Mouse (Mus musculus) CH12.LX (cell line): ENCODE data around the gene Cuedc2. TPM values are rescaled to one million over a fixed set of nuclear protein-coding genes. Genes with fewer than 3 reads are reported as not detected.

Experiments used
- DNase-seq: peaks from one replicate; pipeline ENCODE4 v3.0.0-alpha.2; 2013; ENCODE audit errors: extremely low read depth
- H3K27ac ChIP-seq: 2 replicates; pipeline ENCODE4 v1.5.1; 2012; ENCODE audit warnings: low read depth, mild to moderate bottlenecking, control low read depth, moderate library complexity; ENCODE audit not compliant: insufficient read depth
- H3K27me3 ChIP-seq: replicated peaks from 2 replicates; pipeline ENCODE3; 2012; ENCODE audit warnings: inconsistent platforms
- H3K36me3 ChIP-seq, 2 experiments: replicated peaks in 1 of 2; 2 replicates each; pipeline versions ENCODE3 to v1.6.1; 2012; ENCODE audit warnings: inconsistent platforms in 1 of 2, low read length in 1 of 2, mild to moderate bottlenecking in 1 of 2, mixed read lengths in 1 of 2, moderate library complexity in 1 of 2; ENCODE audit not compliant: control insufficient read depth in 1 of 2, insufficient read depth in 1 of 2
- H3K4me1 ChIP-seq, 2 experiments: 2 replicates each; pipeline ENCODE4 v1.6.1; 2012; ENCODE audit warnings: inconsistent platforms in 1 of 2, moderate library complexity in 1 of 2; ENCODE audit not compliant: insufficient read depth in 2 of 2, control insufficient read depth in 1 of 2
- H3K4me2 ChIP-seq: 2 replicates; pipeline ENCODE4 v1.6.1; 2012; ENCODE audit warnings: low read depth, mild to moderate bottlenecking, control low read depth; ENCODE audit not compliant: poor library complexity, insufficient read depth, severe bottlenecking
- H3K4me3 ChIP-seq, 3 experiments: fragments of 150-350 bp in 1 of 3; sonication (generic) in 1 of 3; replicated peaks in 1 of 3; 2 replicates each; pipeline versions ENCODE3 to v1.5.1; 2011 to 2012; ENCODE audit warnings: low read depth in 2 of 3, low read length in 2 of 3, mild to moderate bottlenecking in 2 of 3, moderate library complexity in 2 of 3, control low read depth in 1 of 3, improper control_type of control experiment in 1 of 3, inconsistent platforms in 1 of 3, mixed read lengths in 1 of 3; ENCODE audit not compliant: poor library complexity in 1 of 3
- H3K79me2 ChIP-seq: replicated peaks from 2 replicates; pipeline ENCODE4 v1.6.1; 2012; ENCODE audit warnings: mild to moderate bottlenecking, moderate library complexity; ENCODE audit not compliant: control insufficient read depth, poor library complexity, insufficient read depth, severe bottlenecking; ENCODE audit errors: extremely low read depth
- H3K9ac ChIP-seq: 2 replicates; pipeline ENCODE4 v1.6.1; 2012; ENCODE audit warnings: low read depth, mild to moderate bottlenecking, control low read depth, moderate library complexity; ENCODE audit not compliant: insufficient read depth
- H3K9me3 ChIP-seq: replicated peaks from 2 replicates; pipeline ENCODE3; 2012; ENCODE audit warnings: low read length, inconsistent platforms, mixed read lengths
- BHLHE40 ChIP-seq: IDR thresholded peaks from 2 replicates; pipeline ENCODE4 v1.6.1; 2011; ENCODE audit warnings: mild to moderate bottlenecking, low read depth, low read length, improper control_type of control experiment
- CHD1 ChIP-seq: IDR thresholded peaks from 2 replicates; pipeline ENCODE4 v1.6.1; 2012; ENCODE audit warnings: low read depth, low read length, improper control_type of control experiment, inconsistent platforms
- CHD2 ChIP-seq: IDR thresholded peaks from 2 replicates; pipeline ENCODE4 v1.6.1; 2011; ENCODE audit warnings: low read length, improper control_type of control experiment
- E2F4 ChIP-seq: IDR thresholded peaks from 2 replicates; pipeline ENCODE4 v1.6.1; 2011; ENCODE audit warnings: low read depth, low read length, improper control_type of control experiment; ENCODE audit not compliant: insufficient replicate concordance
- ETS1 ChIP-seq: conservative IDR thresholded peaks from 2 replicates; pipeline ENCODE4 v1.6.1; 2012; ENCODE audit warnings: low read depth, mild to moderate bottlenecking, inconsistent platforms, low read length, improper control_type of control experiment, moderate library complexity
- HCFC1 ChIP-seq: IDR thresholded peaks from 2 replicates; pipeline ENCODE4 v1.6.1; 2012; ENCODE audit warnings: low read depth, mild to moderate bottlenecking, inconsistent platforms, low read length, improper control_type of control experiment
- JUN ChIP-seq: IDR thresholded peaks from 2 replicates; pipeline ENCODE4 v1.6.1; 2011; ENCODE audit warnings: low read depth, mild to moderate bottlenecking, low read length, improper control_type of control experiment, moderate library complexity; ENCODE audit not compliant: insufficient read depth
- JUND ChIP-seq: conservative IDR thresholded peaks from 2 replicates; pipeline ENCODE4 v1.6.1; 2011; ENCODE audit warnings: low read depth, low read length, improper control_type of control experiment
- KAT2A ChIP-seq: IDR thresholded peaks from 2 replicates; pipeline ENCODE4 v1.6.1; 2012; ENCODE audit warnings: low read length, improper control_type of control experiment, inconsistent platforms; ENCODE audit not compliant: insufficient replicate concordance
- MAFK ChIP-seq: IDR thresholded peaks from 2 replicates; pipeline ENCODE4 v1.6.1; 2011; ENCODE audit warnings: low read length, improper control_type of control experiment; ENCODE audit not compliant: insufficient replicate concordance
- MAX ChIP-seq: IDR thresholded peaks from 2 replicates; pipeline ENCODE4 v1.6.1; 2011; ENCODE audit warnings: low read length, improper control_type of control experiment
- MAZ ChIP-seq: IDR thresholded peaks from 2 replicates; pipeline ENCODE4 v1.6.1; 2012; ENCODE audit warnings: low read depth, mild to moderate bottlenecking, inconsistent platforms, low read length, improper control_type of control experiment, moderate library complexity
- MEF2A ChIP-seq: IDR thresholded peaks from 2 replicates; pipeline ENCODE4 v1.6.1; 2014; ENCODE audit warnings: low read depth, mild to moderate bottlenecking, inconsistent platforms, low read length, improper control_type of control experiment, borderline replicate concordance
- MYC ChIP-seq: IDR thresholded peaks from 2 replicates; pipeline ENCODE4 v1.6.1; 2011; ENCODE audit warnings: low read depth, mild to moderate bottlenecking, improper control_type of control experiment, low read length
- NRF1 ChIP-seq: IDR thresholded peaks from 2 replicates; pipeline ENCODE4 v1.6.1; 2014; ENCODE audit warnings: low read depth, mild to moderate bottlenecking, inconsistent platforms, low read length, improper control_type of control experiment, moderate library complexity
- PAX5 ChIP-seq: IDR thresholded peaks from 2 replicates; pipeline ENCODE4 v1.6.1; 2012; ENCODE audit warnings: low read length, inconsistent platforms, mixed read lengths
- POLR2AphosphoS2 ChIP-seq: IDR thresholded peaks from 2 replicates; pipeline ENCODE4 v1.6.1; 2011; ENCODE audit warnings: low read depth, low read length, improper control_type of control experiment
- SIN3A ChIP-seq: IDR thresholded peaks from 2 replicates; pipeline ENCODE4 v1.6.1; 2012; ENCODE audit warnings: low read length, improper control_type of control experiment, inconsistent platforms
- UBTF ChIP-seq: IDR thresholded peaks from 2 replicates; pipeline ENCODE4 v1.6.1; 2012; ENCODE audit warnings: low read depth, mild to moderate bottlenecking, inconsistent platforms, low read length, improper control_type of control experiment, moderate library complexity
- USF2 ChIP-seq: conservative IDR thresholded peaks from 2 replicates; pipeline ENCODE4 v1.6.1; 2011; ENCODE audit warnings: low read depth, low read length, improper control_type of control experiment
- ZC3H11A ChIP-seq: IDR thresholded peaks from 2 replicates; pipeline ENCODE4 v1.6.1; 2012; ENCODE audit warnings: low read depth, mild to moderate bottlenecking, inconsistent platforms, low read length, improper control_type of control experiment
- ZMIZ1 ChIP-seq: IDR thresholded peaks from 2 replicates; pipeline ENCODE4 v1.6.1; 2012; ENCODE audit warnings: low read depth, mild to moderate bottlenecking, inconsistent platforms, low read length, improper control_type of control experiment
- ZNF384 ChIP-seq: IDR thresholded peaks from 2 replicates; pipeline ENCODE4 v1.6.1; 2012; ENCODE audit warnings: low read depth, low read length, improper control_type of control experiment, inconsistent platforms
- dilution Hi-C: fragments of 300-500 bp; cut with MboI; formaldehyde crosslinking; loops from 2 replicates; pipeline ENCODE4 v1.14.3; 2020; ENCODE audit warnings: low sequenced_read_pairs; ENCODE audit not compliant: extremely low pct_unique_long_range_greater_than_20kb, extremely low pct_ligation_motif_present
- in situ Hi-C: fragments of 300-500 bp; cut with MboI; formaldehyde crosslinking; loops from 3 replicates; pipeline ENCODE4 v1.14.3; 2019; ENCODE audit warnings: low sequenced_read_pairs, low pct_ligation_motif_present, low pct_unique_long_range_greater_than_20kb, mixed read lengths
- polyA plus RNA-seq: library from polyadenylated mRNA; unstranded; fragments of >175 nt; gene quantifications from 2 replicates; pipeline ENCODE4 v1.2.1, GENCODE M21; 2012; ENCODE audit warnings: low read depth; ENCODE audit not compliant: insufficient read length
- total RNA-seq, 2 experiments: library from RNA; depleted of rRNA; stranded (reverse); fragments of 300-350 nt in 1 of 2; fragments of >200 nt in 1 of 2; gene quantifications; 2 replicates each; pipeline ENCODE4 v1.2.3; 2012 to 2014

The Cuedc2 gene
- total and polyA plus RNA-seq, 3 experiments, result 94.4 to 117 (median 102) TPM

DNA sequence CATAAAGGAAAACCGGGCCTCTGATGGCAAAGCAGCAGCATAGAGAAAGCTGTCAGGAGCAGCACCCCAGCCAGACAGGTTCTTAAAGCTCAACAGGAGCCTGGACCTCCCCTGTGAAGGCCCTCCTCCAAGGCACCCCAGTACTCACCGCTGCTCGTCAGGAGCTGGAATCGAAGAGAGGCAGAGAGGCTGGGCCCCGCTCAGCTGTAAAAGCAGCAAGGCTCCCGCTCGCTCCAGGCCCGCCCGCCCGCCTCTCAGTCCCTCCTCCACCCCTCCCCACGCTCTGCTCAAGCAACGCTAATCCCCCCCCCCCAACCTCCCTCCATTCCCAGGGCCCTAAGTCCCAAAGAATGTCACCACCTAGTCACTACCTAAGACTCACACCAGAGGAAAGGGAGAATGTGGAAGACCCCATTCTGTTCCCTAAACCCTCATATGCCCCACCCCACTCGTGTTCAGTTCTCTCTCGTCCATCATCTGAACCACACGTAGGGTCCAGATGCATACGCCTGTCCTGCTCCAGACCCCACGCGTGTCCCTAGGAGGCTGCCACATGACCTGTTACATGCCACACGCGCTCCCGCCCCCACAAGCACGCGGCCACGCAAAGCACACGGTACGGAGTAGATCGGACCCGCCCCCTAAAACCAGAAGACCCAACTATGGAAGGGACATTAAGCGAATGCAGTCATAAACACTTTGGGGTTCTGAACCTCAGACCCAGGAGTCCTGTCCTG lies 12.3 kb downstream of the Cuedc2 start:
- H3K9ac ChIP-seq, result no peak overlapping the region
- no peak overlapping the region for H3K4me3 ChIP-seq
- no peaks in the 10 kb centered on the region for H3K9me3 ChIP-seq
- in situ Hi-C loops, result no loop called here
- peaks cover 12 to 54% of the 10 kb centered on the region in 2 experiments for H3K4me1 ChIP-seq
- peaks cover 10 to 18% of the 10 kb centered on the region in 2 experiments for H3K36me3 ChIP-seq
- DNase-seq, result no peak
- H3K27ac ChIP-seq, result no peak overlapping the region
- H3K27me3 ChIP-seq, result peaks cover 44% of the 10 kb centered on the region
- dilution Hi-C loops, result no loop called here
- TF ChIP-seq JUN (no peak), MEF2A (no peak), CHD2 (no peak), ZMIZ1 (no peak), HCFC1 (no peak), KAT2A (no peak), USF2 (no peak), ZNF384 (no peak), MAZ (no peak), PAX5 (no peak), SIN3A (no peak), NRF1 (no peak), CHD1 (no peak), BHLHE40 (no peak)
- no peaks in the 10 kb centered on the region for H3K79me2 ChIP-seq
- H3K4me2 ChIP-seq, result 0 out of 2 replicates have a peak overlapping the region, but pooled peaks have one; percentile 79

DNA sequence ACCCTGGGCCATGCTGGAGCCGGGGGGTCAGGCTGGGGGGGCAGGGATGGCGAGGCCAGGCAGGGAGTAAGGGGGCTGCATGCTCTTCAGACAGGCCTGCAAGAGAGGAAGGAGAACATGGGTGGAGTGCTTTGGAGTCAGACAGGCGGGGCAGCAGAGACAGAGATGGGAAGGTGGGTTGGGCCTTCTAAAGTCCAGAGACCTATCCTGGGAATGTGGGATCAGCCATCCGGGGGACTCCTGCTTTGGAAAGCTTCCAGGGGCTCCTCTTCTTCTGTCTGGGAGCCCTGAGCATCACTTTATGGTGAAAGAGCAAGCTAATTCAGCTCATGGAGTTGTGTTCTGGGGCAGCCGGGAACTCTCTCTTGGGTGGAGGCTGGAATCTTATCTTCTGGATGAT lies 13.6 kb downstream of the Cuedc2 start:
- no peaks in the 10 kb centered on the region for H3K9me3 ChIP-seq
- no peak for DNase-seq
- TF ChIP-seq E2F4, result no peak
- no peak for TF ChIP-seq ZMIZ1
- TF ChIP-seq SIN3A, result no peak
- no peak for TF ChIP-seq POLR2AphosphoS2
- no peak for TF ChIP-seq MAZ
- TF ChIP-seq JUN, result no peak
- TF ChIP-seq CHD1, result no peak
- TF ChIP-seq MAFK, result no peak
- no peak for TF ChIP-seq ZC3H11A
- no peak for TF ChIP-seq MYC
- TF ChIP-seq JUND, result no peak
- no peak for TF ChIP-seq ETS1
- TF ChIP-seq UBTF, result no peak
- no peak for TF ChIP-seq MAX
- H3K27me3 ChIP-seq, result peaks cover 44% of the 10 kb centered on the region
- peaks cover 12 to 57% of the 10 kb centered on the region in 2 experiments for H3K4me1 ChIP-seq
- no peak overlapping the region for H3K9ac ChIP-seq
- H3K27ac ChIP-seq, result no peak overlapping the region
- in situ Hi-C loops (no loop called here), dilution Hi-C loops (no loop called here)
- no peak overlapping the region for H3K4me2 ChIP-seq
- no peaks in the 10 kb centered on the region for H3K79me2 ChIP-seq
- peaks cover 0 to 5% of the 10 kb centered on the region in 2 experiments for H3K36me3 ChIP-seq
- no peak overlapping the region for H3K4me3 ChIP-seq
